Mouse (Mus musculus) MEL (cell line): ENCODE data around the gene Trmt112. TPM values are rescaled to one million over a fixed set of nuclear protein-coding genes. Genes with fewer than 3 reads are reported as not detected.
A peak's percentile ranks its signal among the peaks of the same experiment; 100 is the strongest.

ENCODE experiments used
- DNase-seq: peaks from one replicate; pipeline ENCODE4 v3.0.0; 2011; ENCODE audit warnings: low read depth, low spot score
- H3K27ac ChIP-seq: 2 replicates; pipeline ENCODE4 v1.5.1; 2012; ENCODE audit warnings: low read depth, mild to moderate bottlenecking, control low read depth, low read length, moderate library complexity; ENCODE audit not compliant: control insufficient read depth
- H3K27me3 ChIP-seq, 2 experiments: fragments of 150-350 bp in 1 of 2; sonication (generic) in 1 of 2; 2 replicates each; pipeline ENCODE4 v1.6.1; 2012; ENCODE audit warnings: low read length in 2 of 2, mild to moderate bottlenecking in 2 of 2, improper control_type of control experiment in 1 of 2, moderate library complexity in 1 of 2; ENCODE audit not compliant: insufficient read depth in 2 of 2, control insufficient read depth in 1 of 2
- H3K36me3 ChIP-seq, 2 experiments: 2 replicates each; pipeline ENCODE4 v1.6.1; 2012 to 2014; ENCODE audit warnings: low read length in 2 of 2, improper control_type of control experiment in 1 of 2, inconsistent platforms in 1 of 2, mild to moderate bottlenecking in 1 of 2; ENCODE audit not compliant: insufficient read depth in 2 of 2, control insufficient read depth in 1 of 2
- H3K4me1 ChIP-seq, 2 experiments: fragments of 150-350 bp in 1 of 2; sonication (generic) in 1 of 2; 2 replicates each; pipeline ENCODE4 v1.6.1; 2012; ENCODE audit warnings: low read length in 2 of 2, improper control_type of control experiment in 1 of 2, mild to moderate bottlenecking in 1 of 2; ENCODE audit not compliant: insufficient read depth in 2 of 2, control insufficient read depth in 1 of 2
- H3K4me3 ChIP-seq, 2 experiments: fragments of 150-350 bp in 1 of 2; sonication (generic) in 1 of 2; 2 replicates each; pipeline ENCODE4 v1.5.1; 2012; ENCODE audit warnings: low read depth in 2 of 2, low read length in 2 of 2, mild to moderate bottlenecking in 2 of 2, moderate library complexity in 2 of 2, control low read depth in 1 of 2, improper control_type of control experiment in 1 of 2; ENCODE audit not compliant: control insufficient read depth in 1 of 2, insufficient read depth in 1 of 2
- H3K79me2 ChIP-seq: 2 replicates; pipeline ENCODE4 v1.6.1; 2012; ENCODE audit warnings: mild to moderate bottlenecking, low read length, moderate library complexity; ENCODE audit not compliant: control insufficient read depth, poor library complexity, insufficient read depth
- H3K9ac ChIP-seq: 2 replicates; pipeline ENCODE4 v1.6.1; 2012; ENCODE audit warnings: low read depth, mild to moderate bottlenecking, control low read depth, low read length, moderate library complexity; ENCODE audit not compliant: control insufficient read depth, poor library complexity, severe bottlenecking
- H3K9me3 ChIP-seq: fragments of 150-350 bp; sonication (generic); replicated peaks from 2 replicates; pipeline ENCODE4 v1.6.1; 2012; ENCODE audit warnings: mild to moderate bottlenecking, low read length, improper control_type of control experiment, moderate library complexity; ENCODE audit not compliant: insufficient read depth
- CHD1 ChIP-seq: IDR thresholded peaks from 2 replicates; pipeline ENCODE4 v1.6.1; 2012; ENCODE audit warnings: low read depth, mild to moderate bottlenecking, inconsistent platforms, low read length, improper control_type of control experiment
- E2F4 ChIP-seq: IDR thresholded peaks from 2 replicates; pipeline ENCODE4 v1.6.1; 2011; ENCODE audit warnings: low read depth, low read length, improper control_type of control experiment, borderline replicate concordance
- ELF1 ChIP-seq: IDR thresholded peaks from 2 replicates; pipeline ENCODE4 v1.6.1; 2014; ENCODE audit warnings: low read depth, mild to moderate bottlenecking, inconsistent platforms, low read length, improper control_type of control experiment, moderate library complexity
- EP300 ChIP-seq, 2 experiments: IDR thresholded peaks; 2 replicates each; pipeline ENCODE4 v1.6.1; 2011; ENCODE audit warnings: improper control_type of control experiment in 2 of 2, low read length in 2 of 2, low read depth in 1 of 2, mild to moderate bottlenecking in 1 of 2
- ETS1 ChIP-seq: IDR thresholded peaks from 2 replicates; pipeline ENCODE4 v1.6.1; 2012; ENCODE audit warnings: low read depth, mild to moderate bottlenecking, inconsistent platforms, low read length, improper control_type of control experiment, moderate library complexity
- JUND ChIP-seq: IDR thresholded peaks from 2 replicates; pipeline ENCODE4 v1.6.1; 2011; ENCODE audit warnings: low read depth, mild to moderate bottlenecking, improper control_type of control experiment, low read length
- MAZ ChIP-seq: IDR thresholded peaks from 2 replicates; pipeline ENCODE4 v1.6.1; 2012; ENCODE audit warnings: low read depth, mild to moderate bottlenecking, inconsistent platforms, low read length, improper control_type of control experiment
- MXI1 ChIP-seq: IDR thresholded peaks from 2 replicates; pipeline ENCODE4 v1.6.1; 2011; ENCODE audit warnings: mild to moderate bottlenecking, low read depth, low read length, improper control_type of control experiment
- MYC ChIP-seq: IDR thresholded peaks from 2 replicates; pipeline ENCODE4 v1.6.1; 2011; ENCODE audit warnings: low read depth, mild to moderate bottlenecking, low read length, improper control_type of control experiment, moderate library complexity
- POLR2A ChIP-seq, 2 experiments: IDR thresholded peaks; 2 replicates each; pipeline ENCODE4 v1.6.1; 2011 to 2012; ENCODE audit warnings: low read length in 2 of 2, mild to moderate bottlenecking in 2 of 2, control low read depth in 1 of 2, improper control_type of control experiment in 1 of 2, low read depth in 1 of 2, moderate library complexity in 1 of 2; ENCODE audit not compliant: control insufficient read depth in 1 of 2, insufficient read depth in 1 of 2, poor library complexity in 1 of 2
- POLR2AphosphoS5 ChIP-seq: IDR thresholded peaks from 2 replicates; pipeline ENCODE4 v1.6.1; 2012; ENCODE audit warnings: low read depth, borderline replicate concordance, mild to moderate bottlenecking, inconsistent platforms, low read length, moderate library complexity, mixed read lengths
- RAD21 ChIP-seq: IDR thresholded peaks from 2 replicates; pipeline ENCODE4 v1.6.1; 2011; ENCODE audit warnings: mild to moderate bottlenecking, low read depth, low read length, improper control_type of control experiment
- SMC3 ChIP-seq: IDR thresholded peaks from 2 replicates; pipeline ENCODE4 v1.6.1; 2011; ENCODE audit warnings: low read depth, low read length, improper control_type of control experiment
- TBP ChIP-seq: IDR thresholded peaks from 2 replicates; pipeline ENCODE4 v1.8.0; 2011; ENCODE audit warnings: low read depth, low read length, improper control_type of control experiment
- USF1 ChIP-seq: IDR thresholded peaks from 2 replicates; pipeline ENCODE4 v1.6.1; 2014; ENCODE audit warnings: low read depth, mild to moderate bottlenecking, inconsistent platforms, low read length, improper control_type of control experiment, moderate library complexity
- USF2 ChIP-seq, 2 experiments: IDR thresholded peaks; 2 replicates each; pipeline ENCODE4 v1.6.1; 2011 to 2012; ENCODE audit warnings: improper control_type of control experiment in 2 of 2, low read length in 2 of 2, borderline replicate concordance in 1 of 2, inconsistent platforms in 1 of 2, low read depth in 1 of 2, mild to moderate bottlenecking in 1 of 2; ENCODE audit not compliant: insufficient read depth in 1 of 2
- ZMIZ1 ChIP-seq: IDR thresholded peaks from 2 replicates; pipeline ENCODE4 v1.6.1; 2012; ENCODE audit warnings: low read depth, mild to moderate bottlenecking, inconsistent platforms, low read length, improper control_type of control experiment, moderate library complexity
- polyA plus RNA-seq, 2 experiments: library from polyadenylated mRNA; stranded (reverse) in 1 of 2; unstranded in 1 of 2; fragments of >175 nt in 1 of 2; fragments of >200 nt in 1 of 2; gene quantifications; 2 replicates each; pipeline versions ENCODE4 v1.2.1 to v1.2.4; 2012; ENCODE audit warnings: low replicate concordance in 2 of 2, low read depth in 1 of 2; ENCODE audit not compliant: insufficient read length in 2 of 2, insufficient read depth in 1 of 2, missing spikeins in 1 of 2
- total RNA-seq: library from RNA; depleted of rRNA; stranded (reverse); fragments of 300-350 nt; gene quantifications from 2 replicates; pipeline ENCODE4 v1.2.3, GENCODE M21; 2012

Trmt112 gene
- total and polyA plus RNA-seq, 3 experiments = 294 to 319 TPM; not detected in 1

DNA sequence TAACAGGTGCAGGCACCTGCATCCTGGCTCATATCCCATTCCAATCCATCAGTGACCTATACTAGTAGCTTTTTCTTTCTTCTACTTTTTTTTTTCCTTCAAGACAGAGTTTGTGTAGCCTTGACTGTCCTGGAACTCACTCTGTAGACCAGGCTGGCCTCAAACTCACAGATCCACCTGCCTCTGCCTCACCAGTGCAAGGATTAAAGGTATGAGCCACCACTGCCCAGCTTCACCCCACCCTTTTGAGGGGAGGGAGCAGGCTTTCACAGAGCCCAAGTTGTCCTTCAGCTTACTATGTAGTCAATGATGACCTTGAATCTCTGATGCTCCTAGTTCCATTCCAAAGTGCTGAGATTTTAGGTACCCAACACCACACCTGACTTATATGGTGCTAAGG lies 9.9 kb downstream of the Trmt112 start:
- H3K36me3 ChIP-seq = peaks cover 0 to 5% of the 10 kb centered on the region in 2 experiments; a peak in 2 of 4 replicates
- H3K9me3 ChIP-seq = no peaks in the 10 kb centered on the region
- no peak overlapping the region for H3K27ac ChIP-seq
- no peak for DNase-seq
- no peak overlapping the region for H3K4me3 ChIP-seq
- H3K9ac ChIP-seq = no peak overlapping the region
- H3K79me2 ChIP-seq = peaks cover 15% of the 10 kb centered on the region
- H3K4me1 ChIP-seq = peaks cover 0 to 10% of the 10 kb centered on the region in 2 experiments; a peak in 2 of 4 replicates
- H3K27me3 ChIP-seq = no peaks in the 10 kb centered on the region
- TF ChIP-seq SMC3 = no peak
- no peak for TF ChIP-seq ZMIZ1
- TF ChIP-seq EP300 (IDR thresholded peaks at IDR 0.05; ENCODE audit: low read depth in 1 of 2, low read length in 2 of 2) = no peak
- TF ChIP-seq E2F4 = no peak
- no peak for TF ChIP-seq TBP
- no peak for TF ChIP-seq ELF1
- TF ChIP-seq JUND = no peak
- no peak for TF ChIP-seq USF1
- TF ChIP-seq USF2 (IDR thresholded peaks at IDR 0.05; ENCODE audit: borderline replicate concordance in 1 of 2, insufficient read depth in 1 of 2, low read depth in 1 of 2, low read length in 2 of 2) = no peak
- no peak for TF ChIP-seq ETS1
- no peak for TF ChIP-seq POLR2AphosphoS5
- no peak for TF ChIP-seq POLR2A (IDR thresholded peaks at IDR 0.05; ENCODE audit: control insufficient read depth in 1 of 2, insufficient read depth in 1 of 2, low read depth in 1 of 2, low read length in 2 of 2, poor library complexity in 1 of 2)
- TF ChIP-seq CHD1 = no peak
- no peak for TF ChIP-seq MYC
- no peak for TF ChIP-seq MXI1

DNA sequence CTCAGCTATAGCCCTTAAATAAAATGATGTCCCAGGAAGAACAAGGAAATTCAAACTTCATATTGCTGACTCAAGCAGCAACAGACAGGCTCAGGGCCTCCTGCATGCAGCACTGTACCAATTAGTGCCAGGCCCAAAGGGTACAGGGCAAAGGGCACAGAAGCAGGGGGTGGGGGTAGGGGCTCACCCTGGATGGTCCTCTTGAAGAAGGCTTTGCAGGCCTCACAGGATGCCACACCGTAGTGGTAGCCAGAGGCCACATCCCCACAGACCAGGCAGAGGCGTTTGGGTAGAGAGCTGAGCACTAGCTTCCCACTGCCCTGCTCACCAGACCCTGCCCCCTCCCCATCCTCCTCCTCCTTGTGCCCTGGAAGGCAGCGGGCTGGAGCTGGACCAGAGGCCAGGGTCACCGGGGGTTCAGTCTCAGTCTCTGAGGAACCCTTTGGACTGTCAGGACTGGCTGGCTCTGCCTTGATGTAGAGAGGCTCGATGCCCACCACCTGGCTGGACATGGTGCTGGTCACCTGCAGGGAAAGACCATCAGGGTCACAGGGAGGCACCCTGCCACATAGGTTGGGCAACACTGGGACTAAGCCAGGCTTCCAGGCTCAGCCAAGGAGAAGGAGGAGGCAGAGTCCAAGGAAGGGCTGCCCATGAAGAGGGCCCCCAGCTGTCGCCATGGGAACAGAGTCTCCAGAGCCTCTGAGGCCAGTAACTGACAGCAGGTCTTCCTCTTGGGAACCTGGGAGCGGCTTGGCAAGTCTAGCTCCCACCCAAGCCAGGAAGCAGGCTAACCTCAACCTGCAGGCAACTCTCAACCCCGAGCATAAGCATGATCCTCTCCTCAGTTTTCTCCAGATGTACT lies 10.6 kb downstream of the Trmt112 start:
- Histone ChIP-seq H3K4me1 (peaks cover 0 to 10% of the 10 kb centered on the region in 2 experiments; a peak in 2 of 4 replicates), H3K9ac (peak overlapping the region; percentile 37; the same call in 1 of the 2 replicates), H3K79me2 (peaks cover 15% of the 10 kb centered on the region), H3K4me3 (peak overlapping the region in 1 of 2 experiments; percentile 85; a peak in 2 of 4 replicates), H3K36me3 (peaks cover 0 to 5% of the 10 kb centered on the region in 2 experiments; a peak in 2 of 4 replicates), H3K9me3 (no peaks in the 10 kb centered on the region), H3K27ac (no peak overlapping the region), H3K27me3 (no peaks in the 10 kb centered on the region)
- TF ChIP-seq MAZ = no peak
- no peak for TF ChIP-seq RAD21
- no peak for TF ChIP-seq CHD1
- no peak for DNase-seq
